Mouse (Mus musculus) lung, embryonic 16.5 days (tissue): ENCODE results near the gene Prkar2a. TPM values are rescaled to one million over a fixed set of nuclear protein-coding genes. Genes with fewer than 3 reads are reported as not detected.
A peak's percentile ranks its signal among the peaks of the same experiment; 100 is the strongest.

ENCODE experiments used
- ATAC-seq: fragments of 200-750 bp; cut with Nextera tagmentation; 2 replicates; pipeline ENCODE4 v1.8.0; 2017; ENCODE audit warnings: low read depth, mild to moderate bottlenecking, moderate library complexity
- H3K27ac ChIP-seq: fragments of 300-500 bp; sonication (generic); 2 replicates; pipeline ENCODE4 v1.5.1; 2014; ENCODE audit warnings: mild to moderate bottlenecking, control low read depth, low read length
- H3K27me3 ChIP-seq: fragments of 300-500 bp; sonication (generic); 2 replicates; pipeline ENCODE4 v1.6.1; 2014; ENCODE audit warnings: low read depth, low read length, mixed read lengths; ENCODE audit not compliant: control insufficient read depth, insufficient read depth
- H3K36me3 ChIP-seq: fragments of 300-500 bp; sonication (generic); 2 replicates; pipeline ENCODE4 v1.6.1; 2014; ENCODE audit warnings: low read length; ENCODE audit not compliant: control insufficient read depth, insufficient read depth
- H3K4me1 ChIP-seq: fragments of 300-500 bp; sonication (generic); replicated peaks from 2 replicates; pipeline ENCODE4 v1.6.1; 2014; ENCODE audit warnings: low read length, mixed read lengths; ENCODE audit not compliant: control insufficient read depth, insufficient read depth
- H3K4me2 ChIP-seq: fragments of 300-500 bp; sonication (generic); 2 replicates; pipeline ENCODE4 v1.6.1; 2014; ENCODE audit warnings: low read depth, low read length, control low read depth
- H3K4me3 ChIP-seq: fragments of 300-500 bp; sonication (generic); 2 replicates; pipeline ENCODE4 v1.5.1; 2014; ENCODE audit warnings: mild to moderate bottlenecking, low read length, control low read depth
- H3K9ac ChIP-seq: fragments of 300-500 bp; sonication (generic); 2 replicates; pipeline ENCODE4 v1.6.1; 2014; ENCODE audit warnings: low read length, control low read depth
- H3K9me3 ChIP-seq: fragments of 300-500 bp; sonication (generic); 2 replicates; pipeline ENCODE4 v1.6.1; 2016; ENCODE audit warnings: low read length; ENCODE audit not compliant: control insufficient read depth
- WGBS: fragments of 180-500 bp; shearing (Covaris S2); extraction: QIAGEN DNeasy Blood & Tissue Kit; methylation state at CpG from one replicate; pipeline ENCODE4 v1.1.7; 2014; 5-methylcytosine and 5-hydroxymethylcytosine counted together
- polyA plus RNA-seq: library from polyadenylated mRNA; unstranded; fragments of >200 nt; fragmentation: Nextera tagmentation; extraction: Ambion mirVana; gene quantifications from 2 replicates; pipeline ENCODE4 v1.2.1, GENCODE M21; 2015

The Prkar2a gene
- polyA plus RNA-seq, 1 experiment from 2014 or later, result 14.8 TPM

DNA sequence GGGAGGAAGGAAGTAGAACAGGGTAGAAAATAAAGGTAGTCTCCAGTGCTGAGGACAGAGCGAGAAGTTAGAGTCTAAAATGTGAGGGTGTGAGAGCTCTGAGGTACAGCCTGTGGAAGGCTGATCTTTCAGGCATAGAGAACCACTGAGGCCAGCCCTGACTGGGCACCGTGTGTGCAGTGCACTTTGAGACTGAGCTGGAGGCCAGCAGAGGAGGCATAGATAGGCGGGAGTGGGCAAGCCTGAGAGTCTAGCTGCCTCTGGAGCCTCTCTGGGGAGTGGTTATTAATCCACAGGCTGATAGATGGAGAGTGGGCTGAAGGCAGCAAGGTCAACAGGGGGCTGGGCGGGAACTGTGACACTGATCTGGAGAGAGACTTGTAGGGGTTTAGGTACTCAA is 92.8 kb downstream of the Prkar2a start:
- no peak overlapping the region for H3K9ac ChIP-seq
- H3K4me2 ChIP-seq, result no peak overlapping the region
- H3K4me3 ChIP-seq, result no peak overlapping the region
- no peaks in the 10 kb centered on the region for H3K9me3 ChIP-seq
- no peaks in the 10 kb centered on the region; the same call in 1 of the 2 replicates for H3K36me3 ChIP-seq
- H3K27me3 ChIP-seq, result no peaks in the 10 kb centered on the region
- no peak for ATAC-seq
- H3K27ac ChIP-seq, result peak overlapping the region; percentile 59; the same call in 1 of the 2 replicates
- H3K4me1 ChIP-seq, result peaks cover 25% of the 10 kb centered on the region
- WGBS, result 35% methylated on average over 4 of the region's 4 CpGs

DNA sequence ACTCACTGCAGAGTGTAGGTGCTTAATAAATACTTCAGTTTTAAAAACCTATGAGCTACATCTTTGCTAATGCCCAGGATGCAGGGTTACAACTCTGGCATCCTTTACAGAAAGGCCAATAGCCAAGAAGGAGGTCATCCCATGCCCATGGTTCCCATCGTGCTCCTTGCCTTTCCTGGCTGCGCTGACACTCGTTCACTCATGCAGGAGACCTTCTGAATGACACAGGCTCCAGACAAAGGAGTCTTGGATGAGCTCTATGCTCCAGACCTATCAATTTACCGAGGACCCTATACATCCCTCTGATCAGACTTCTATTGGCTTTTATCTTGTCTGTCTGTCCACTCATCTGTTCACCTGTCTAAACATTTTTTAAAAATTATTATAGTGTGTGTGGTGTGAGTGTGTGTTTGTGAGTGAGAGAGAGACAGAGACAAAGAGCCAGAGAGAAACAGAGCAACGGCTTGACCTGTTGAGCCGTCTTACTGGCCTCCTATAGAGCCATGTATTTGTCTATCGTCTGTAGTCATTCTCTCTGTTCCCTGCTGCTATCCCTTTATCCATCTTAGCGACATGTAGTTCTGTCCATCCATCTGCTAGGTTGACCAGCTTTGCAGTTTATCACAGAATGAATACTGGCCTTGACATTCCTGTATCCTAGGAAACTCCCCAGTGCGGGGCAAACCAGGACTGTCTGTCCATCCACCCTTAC is 93.9 kb downstream of the Prkar2a start:
- H3K27me3 ChIP-seq, result no peaks in the 10 kb centered on the region
- 20% methylated on average over 9 of the region's 9 CpGs for WGBS
- H3K36me3 ChIP-seq, result no peaks in the 10 kb centered on the region; the same call in 1 of the 2 replicates
- H3K9ac ChIP-seq, result peak overlapping the region; percentile 98
- peaks cover 26% of the 10 kb centered on the region for H3K4me1 ChIP-seq
- peak overlapping the region; percentile 88 for H3K4me3 ChIP-seq
- H3K4me2 ChIP-seq, result peak overlapping the region; percentile 51
- ATAC-seq, result peak; percentile 5; the same call in 1 of the 2 replicates
- H3K9me3 ChIP-seq, result no peaks in the 10 kb centered on the region
- H3K27ac ChIP-seq, result peak overlapping the region; percentile 15; the same call in 1 of the 2 replicates

DNA sequence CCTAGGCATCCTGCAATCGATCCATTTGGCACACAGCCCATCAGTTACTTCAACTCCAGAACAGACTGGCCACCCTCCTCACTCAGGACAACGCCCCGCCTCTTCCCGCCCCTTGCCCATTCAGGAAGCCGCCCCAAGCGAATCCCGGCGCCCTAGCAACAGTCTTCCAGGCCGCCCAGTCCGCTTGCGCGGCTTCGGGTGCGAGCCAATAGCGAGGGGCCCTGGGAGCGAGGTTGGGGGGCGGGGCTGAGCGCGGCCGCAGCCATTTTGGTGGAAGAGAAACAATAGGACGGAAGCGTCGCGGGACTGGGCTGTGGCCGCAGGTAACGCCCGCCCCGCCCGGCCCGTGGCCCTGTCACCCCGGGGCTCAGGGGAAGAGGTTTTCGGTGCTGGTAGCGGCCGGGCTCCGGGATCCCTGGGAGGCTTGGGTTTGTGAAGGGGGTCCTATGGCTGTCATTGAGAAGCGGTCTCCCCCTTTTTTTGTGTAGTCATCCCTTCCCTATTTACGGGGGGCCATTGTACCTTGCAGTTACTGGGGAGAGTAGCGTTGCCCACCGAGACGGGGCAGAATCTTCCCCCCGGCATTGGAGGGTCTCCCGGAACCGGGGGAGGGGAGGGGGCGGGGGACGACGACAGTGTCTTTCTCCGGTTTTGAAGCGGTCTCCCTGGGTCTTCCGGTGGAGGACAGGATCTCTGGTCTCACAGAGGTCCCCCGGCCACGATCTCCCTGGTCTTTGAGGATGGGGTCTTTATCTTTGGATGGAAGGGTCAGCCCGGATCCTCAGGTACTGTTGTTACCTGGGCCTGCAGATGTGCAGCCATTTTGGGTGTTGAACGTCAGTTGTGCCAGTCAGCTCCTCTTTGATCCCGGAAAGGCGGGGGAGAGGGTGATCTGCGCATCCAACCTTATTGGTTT is 94.7 kb downstream of the Prkar2a start, which contains the start of gene Ip6k2:
Gene Ip6k2 (plus strand): TSS at position 249 of the 916 bp plus-strand sequence.
- ATAC-seq, result peak; percentile 99
- Histone ChIP-seq H3K4me3 (peak within 1 kb of the TSS; percentile 88), H3K9me3 (no peaks in the 10 kb centered on the region), H3K4me1 (peaks cover 32% of the 10 kb centered on the region), H3K36me3 (no peaks in the 10 kb centered on the region; the same call in 1 of the 2 replicates), H3K27ac (peak within 1 kb of the TSS; percentile 89), H3K4me2 (peak within 1 kb of the TSS; percentile 60), H3K27me3 (no peaks in the 10 kb centered on the region), H3K9ac (peak within 1 kb of the TSS; percentile 98)
- under 1% methylated on average over 56 of the region's 56 CpGs for WGBS

DNA sequence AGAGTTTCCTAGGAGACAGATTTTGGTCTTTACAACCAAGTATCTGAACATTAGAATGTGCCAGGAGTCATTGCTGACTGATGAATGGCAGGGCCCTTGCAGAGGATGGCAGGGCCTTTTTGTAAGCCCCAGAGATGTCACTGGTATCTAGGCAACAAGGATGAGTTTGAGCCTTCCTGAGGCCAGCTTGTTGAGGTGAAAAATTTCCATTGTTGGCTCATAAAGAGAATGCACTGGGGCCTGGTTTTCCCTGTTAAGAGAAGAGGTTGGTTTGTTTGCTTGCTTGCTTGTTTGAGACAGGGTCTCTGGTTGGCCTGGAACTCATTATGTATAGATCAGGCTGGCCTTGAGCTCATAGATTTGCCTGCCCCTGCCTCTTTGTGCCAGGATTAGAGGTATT is 96.3 kb downstream of the Prkar2a start:
- Histone ChIP-seq H3K9ac (0 out of 2 replicates have a peak overlapping the region, but pooled peaks have one; percentile 24), H3K4me1 (peaks cover 36% of the 10 kb centered on the region)

DNA sequence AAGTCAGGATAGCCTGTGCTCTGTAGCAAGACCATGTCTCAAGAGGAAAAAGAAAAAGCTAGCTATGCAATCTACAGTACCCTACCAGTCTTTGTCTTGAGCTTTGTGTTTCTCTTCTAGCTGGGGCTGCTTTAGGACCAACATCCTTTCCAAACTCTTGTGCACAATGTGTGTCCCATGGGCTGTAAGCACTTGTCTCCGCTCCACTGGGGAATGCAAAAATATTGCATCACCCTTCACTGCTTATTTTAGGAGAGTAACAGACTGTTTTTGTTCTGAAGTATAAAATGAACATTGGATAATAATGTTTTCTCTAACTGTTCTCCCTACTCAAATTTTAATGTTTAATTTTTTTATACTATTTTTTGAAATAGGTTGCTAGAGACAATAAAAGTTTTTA is 97.4 kb downstream of the Prkar2a start:
- no peak overlapping the region for H3K4me2 ChIP-seq
- no peak overlapping the region for H3K4me3 ChIP-seq
- no peak overlapping the region for H3K27ac ChIP-seq
- H3K9me3 ChIP-seq, result no peaks in the 10 kb centered on the region
- H3K4me1 ChIP-seq, result peaks cover 32% of the 10 kb centered on the region
- no peaks in the 10 kb centered on the region for H3K27me3 ChIP-seq
- no peaks in the 10 kb centered on the region; the same call in 1 of the 2 replicates for H3K36me3 ChIP-seq
- no peak for ATAC-seq
- H3K9ac ChIP-seq, result no peak overlapping the region
- WGBS, result 42% methylated on average over 1 of the region's 1 CpGs

More for the DNA sequence above, 96.3 kb downstream of the Prkar2a start:
- no peak overlapping the region for H3K27ac ChIP-seq
- H3K27me3 ChIP-seq, result no peaks in the 10 kb centered on the region
- peak overlapping the region; percentile 88 for H3K4me3 ChIP-seq
- H3K4me2 ChIP-seq, result peak overlapping the region; percentile 60
- ATAC-seq, result no peak
- no peaks in the 10 kb centered on the region for H3K9me3 ChIP-seq
- H3K36me3 ChIP-seq, result no peaks in the 10 kb centered on the region; the same call in 1 of the 2 replicates

DNA sequence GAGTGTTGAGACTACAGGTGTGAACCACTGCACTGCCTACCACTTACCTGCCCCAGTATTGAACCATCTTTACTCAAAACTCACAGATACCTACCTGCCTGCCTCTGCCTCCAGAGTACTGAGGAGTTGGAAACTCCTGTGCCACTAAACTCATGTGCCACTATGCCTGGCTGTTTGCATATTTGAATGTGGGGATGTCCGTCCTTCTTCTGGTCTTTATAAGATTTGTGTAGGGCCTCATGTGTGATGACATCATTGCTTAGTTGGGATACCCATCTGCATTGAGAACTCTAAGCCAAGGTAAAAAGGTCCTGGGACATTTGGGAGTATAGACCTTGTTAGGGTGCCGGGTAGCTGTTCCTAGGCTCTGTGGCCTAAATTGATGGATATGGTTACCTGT is 98.0 kb downstream of the Prkar2a start:
- Histone ChIP-seq H3K4me2 (no peak overlapping the region), H3K4me3 (no peak overlapping the region), H3K9me3 (no peaks in the 10 kb centered on the region), H3K36me3 (no peaks in the 10 kb centered on the region; the same call in 1 of the 2 replicates), H3K4me1 (peaks cover 29% of the 10 kb centered on the region), H3K9ac (no peak overlapping the region), H3K27ac (no peak overlapping the region), H3K27me3 (no peaks in the 10 kb centered on the region)
- no peak for ATAC-seq
- 81% methylated on average over 2 of the region's 2 CpGs for WGBS

DNA sequence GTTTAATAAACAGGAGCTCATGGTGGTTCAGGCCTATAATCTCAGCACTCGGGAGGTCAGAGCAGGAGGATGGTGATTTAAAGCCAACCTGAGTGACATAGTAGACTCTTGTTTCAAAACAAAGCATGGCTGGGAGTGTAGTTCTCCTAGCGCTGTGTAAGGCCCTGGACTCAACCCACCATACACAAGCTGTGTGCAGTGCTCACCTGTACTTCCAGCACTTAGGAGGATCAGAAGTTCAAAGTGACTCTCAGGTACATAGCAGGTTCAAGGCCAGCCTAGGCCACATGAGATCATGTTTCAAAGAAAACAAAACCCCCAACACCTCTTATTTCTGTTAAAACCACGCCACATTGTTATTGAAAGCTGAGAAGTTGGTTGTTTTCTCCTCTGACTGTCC is 99.6 kb downstream of the Prkar2a start:
- ATAC-seq, result no peak

DNA sequence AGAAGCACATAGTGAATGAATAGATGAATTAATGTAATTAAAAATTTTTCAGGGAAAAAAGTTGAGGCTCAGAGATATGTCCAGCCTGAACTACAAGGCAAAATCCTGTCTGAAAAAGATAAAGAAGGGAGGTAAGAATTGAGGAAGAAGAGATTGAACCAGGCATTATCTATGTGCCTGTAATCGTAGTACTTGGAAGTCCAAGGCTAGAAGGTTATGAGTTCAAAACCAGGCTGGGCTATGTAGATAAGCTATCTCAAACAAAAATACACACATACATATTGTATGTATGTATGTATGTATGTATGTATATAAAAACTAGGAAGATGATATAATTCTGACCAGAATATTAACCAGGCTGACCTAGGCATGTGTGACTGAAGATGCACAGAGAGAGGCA is 103.2 kb downstream of the Prkar2a start:
- WGBS, result 55% methylated on average over 1 of the region's 1 CpGs
- Histone ChIP-seq H3K36me3 (peaks cover 10% of the 10 kb centered on the region), H3K4me2 (no peak overlapping the region), H3K27ac (no peak overlapping the region), H3K27me3 (no peaks in the 10 kb centered on the region), H3K4me1 (peaks cover 44% of the 10 kb centered on the region), H3K4me3 (no peak overlapping the region), H3K9ac (no peak overlapping the region), H3K9me3 (no peaks in the 10 kb centered on the region)
- no peak for ATAC-seq

More for the DNA sequence above, 99.6 kb downstream of the Prkar2a start:
- Histone ChIP-seq H3K4me3 (no peak overlapping the region), H3K9ac (no peak overlapping the region), H3K27ac (no peak overlapping the region), H3K4me2 (no peak overlapping the region), H3K4me1 (peaks cover 35% of the 10 kb centered on the region), H3K9me3 (no peaks in the 10 kb centered on the region), H3K36me3 (no peaks in the 10 kb centered on the region; the same call in 1 of the 2 replicates), H3K27me3 (no peaks in the 10 kb centered on the region)
- WGBS, result 61% methylated on average over 3 of the region's 3 CpGs

DNA sequence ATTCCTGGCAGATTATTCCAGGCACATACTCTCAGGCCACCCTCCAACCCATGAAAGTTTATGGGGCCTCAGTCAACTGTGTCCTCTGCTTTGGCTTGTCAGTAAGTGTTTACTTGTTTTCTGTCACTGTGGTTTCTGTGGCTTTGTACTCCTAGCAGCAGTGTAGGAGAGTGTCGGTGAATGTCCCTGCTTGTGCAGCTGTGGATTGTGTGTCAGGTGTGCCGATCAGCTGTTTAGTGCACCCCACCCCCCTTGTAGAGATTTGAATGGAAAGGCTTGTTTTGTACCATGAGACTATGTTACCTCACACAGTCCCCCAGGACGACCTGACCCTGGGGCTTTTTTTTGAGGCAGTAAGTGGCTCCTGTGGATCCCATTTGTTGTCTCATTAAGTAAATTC is 103.6 kb downstream of the Prkar2a start:
- Histone ChIP-seq H3K27ac (no peak overlapping the region), H3K9me3 (no peaks in the 10 kb centered on the region), H3K4me3 (no peak overlapping the region), H3K27me3 (no peaks in the 10 kb centered on the region), H3K36me3 (peaks cover 14% of the 10 kb centered on the region), H3K4me2 (no peak overlapping the region), H3K9ac (no peak overlapping the region), H3K4me1 (peaks cover 44% of the 10 kb centered on the region)
- ATAC-seq, result no peak
- WGBS, result 38% methylated on average over 3 of the region's 3 CpGs
